Mouse (Mus musculus): ENCODE results near the gene Cops3.

Cops3 gene

GRCm38 (mm10) chr11:59810480-59811158 lies 29.0 kb downstream of the Cops3 start:
- DNase-seq (ENCODE audit: low read depth), result no peak

DNA sequence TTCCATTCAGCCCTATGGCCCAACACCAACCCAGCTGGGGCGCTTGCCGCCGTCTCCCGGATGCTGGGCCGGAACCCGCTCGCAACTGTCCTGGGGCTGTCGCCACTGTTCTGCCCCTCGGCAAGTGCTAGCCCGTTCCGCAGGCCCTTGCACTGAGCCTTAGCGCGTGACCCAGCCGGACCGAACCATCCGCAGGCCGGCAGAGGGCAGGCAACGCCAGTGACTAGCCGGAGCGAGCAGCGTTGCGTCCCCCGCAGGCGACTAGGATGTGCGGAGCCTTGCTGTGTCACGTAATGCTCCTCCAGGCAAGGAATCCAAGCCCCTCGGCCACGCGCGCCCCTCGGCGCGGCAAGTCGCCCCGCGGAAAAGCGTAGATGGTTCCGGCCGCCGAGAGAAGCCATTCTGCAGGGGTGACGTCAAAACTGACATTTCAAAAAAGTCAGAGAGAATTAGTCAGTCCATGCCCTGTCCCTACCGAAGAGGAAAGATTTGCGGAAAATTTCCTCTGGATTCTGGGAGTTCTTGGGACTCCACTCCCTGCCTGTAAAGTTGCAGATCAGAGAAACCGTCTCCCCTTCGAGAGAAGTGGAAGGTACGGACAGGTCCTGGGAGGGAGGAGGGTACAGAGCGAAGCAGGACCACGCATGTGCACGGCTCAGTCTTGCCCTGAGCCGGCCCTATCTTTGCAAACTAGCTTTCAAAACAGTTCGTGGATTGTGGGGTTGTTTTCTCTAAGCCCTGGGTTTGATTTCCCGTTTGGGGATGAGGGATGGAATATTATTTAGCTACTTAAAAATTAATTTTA lies 29.8 kb downstream of the Cops3 start, which contains the start of gene Flcn:
Gene Flcn (minus strand): TSS at position 347 of the 805 bp plus-strand sequence.
- DNase-seq (ENCODE audit: low read depth), result peak; percentile 80

GRCm38 (mm10) chr11:59809071-59809669 lies 30.5 kb downstream of the Cops3 start:
- DNase-seq (ENCODE audit: low read depth), result peak; percentile 66

GRCm38 (mm10) chr11:59808170-59808960 lies 31.3 kb downstream of the Cops3 start:
- DNase-seq (ENCODE audit: low read depth), result no peak

DNA sequence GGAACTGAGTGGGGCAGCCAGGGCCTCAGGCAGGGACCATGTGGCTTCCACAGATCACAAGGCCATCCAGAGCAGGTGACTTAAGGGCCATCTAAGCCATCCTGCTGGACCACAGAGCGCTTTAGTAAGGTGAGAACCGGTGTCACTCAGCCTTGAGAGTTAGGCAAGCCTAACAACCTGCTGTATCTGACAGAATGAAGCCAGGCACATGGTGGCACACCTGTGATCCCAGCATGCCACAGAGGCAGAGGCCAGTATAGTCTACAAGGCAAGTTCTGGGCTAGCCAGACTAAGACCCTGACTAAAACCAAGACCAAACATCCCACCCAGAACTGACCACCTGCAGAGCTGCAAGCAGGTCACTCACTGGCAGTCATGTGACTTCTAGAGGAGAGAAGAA lies 34.0 kb downstream of the Cops3 start:
- DNase-seq (ENCODE audit: low read depth), result no peak

DNA sequence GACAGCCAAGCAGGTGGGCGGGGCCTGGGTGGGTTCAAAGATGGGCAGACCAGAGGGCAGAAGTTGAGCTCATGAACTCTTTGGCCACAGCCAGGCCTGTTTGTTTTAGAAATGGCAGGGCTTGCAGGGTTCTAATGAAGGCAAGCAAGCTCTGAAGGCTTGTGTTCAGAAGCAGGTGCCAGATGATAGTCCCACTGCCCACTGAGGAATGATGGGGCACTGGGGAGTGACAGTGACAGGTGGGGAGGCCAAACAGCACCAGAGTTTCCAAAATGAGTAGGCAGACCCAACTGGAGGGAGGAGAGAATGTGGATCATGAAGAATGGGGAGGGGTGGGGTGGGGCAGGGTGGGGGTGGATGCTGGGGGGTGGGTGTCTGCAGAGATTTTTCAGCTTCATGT lies 34.4 kb downstream of the Cops3 start:
- no peak for DNase-seq (ENCODE audit: low read depth)

- no peak for DNase-seq (ENCODE audit: low read depth)
These were observed 35.1 kb downstream of the Cops3 start for GRCm38 (mm10) chr11:59804409-59805110.

GRCm38 (mm10) chr11:59803516-59803915 lies 36.1 kb downstream of the Cops3 start:
- no peak for DNase-seq (ENCODE audit: low read depth)

GRCm38 (mm10) chr11:59801881-59802280 lies 37.8 kb downstream of the Cops3 start:
- no peak for DNase-seq (ENCODE audit: low read depth)

- DNase-seq (ENCODE audit: low read depth), result no peak
These were observed 39.2 kb downstream of the Cops3 start for GRCm38 (mm10) chr11:59800412-59800811.

- no peak for DNase-seq (ENCODE audit: low read depth)
These were observed 46.2 kb downstream of the Cops3 start for GRCm38 (mm10) chr11:59793390-59793789.

- DNase-seq (ENCODE audit: low read depth), result no peak
These were observed 50.3 kb downstream of the Cops3 start for GRCm38 (mm10) chr11:59789311-59789710.

DNA sequence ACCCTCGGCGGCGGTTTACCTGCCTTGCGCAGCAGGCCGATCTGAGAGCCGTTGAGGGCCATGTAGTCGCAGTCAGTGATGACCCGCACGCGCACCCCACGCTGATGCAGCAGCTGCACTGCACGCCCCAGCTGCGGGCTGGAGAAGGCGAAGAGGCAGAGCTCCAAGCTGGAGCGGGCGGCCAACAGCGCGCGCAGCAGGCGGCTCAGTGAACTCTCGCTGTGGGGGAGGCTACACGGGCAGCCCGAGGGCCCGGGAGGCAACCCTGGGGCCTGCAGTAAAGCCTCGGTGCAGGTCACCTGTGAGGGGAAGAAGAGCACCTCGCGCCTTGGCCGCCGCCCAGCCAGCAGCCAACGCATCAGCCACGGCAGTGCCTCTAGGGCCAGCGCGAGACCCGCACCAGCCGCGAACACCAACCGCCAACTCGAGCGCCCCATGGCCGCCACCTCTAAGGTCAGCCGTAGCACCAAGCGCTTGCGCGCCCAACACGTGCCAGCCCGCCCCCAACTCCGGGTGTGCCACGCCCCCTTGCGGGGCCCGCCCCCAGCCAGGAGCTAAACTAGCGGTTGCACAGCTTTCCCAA lies 52.3 kb downstream of the Cops3 start, which contains the start of gene Pld6:
Gene Pld6 (minus strand): TSS at position 447 of the 583 bp plus-strand sequence.
- DNase-seq (ENCODE audit: low read depth), result peak; percentile 64

- DNase-seq (ENCODE audit: low read depth), result no peak
These were observed 53.0 kb downstream of the Cops3 start for GRCm38 (mm10) chr11:59786444-59787198.

- no peak for DNase-seq (ENCODE audit: low read depth)
These were observed 56.0 kb downstream of the Cops3 start for GRCm38 (mm10) chr11:59783591-59783990.

DNA sequence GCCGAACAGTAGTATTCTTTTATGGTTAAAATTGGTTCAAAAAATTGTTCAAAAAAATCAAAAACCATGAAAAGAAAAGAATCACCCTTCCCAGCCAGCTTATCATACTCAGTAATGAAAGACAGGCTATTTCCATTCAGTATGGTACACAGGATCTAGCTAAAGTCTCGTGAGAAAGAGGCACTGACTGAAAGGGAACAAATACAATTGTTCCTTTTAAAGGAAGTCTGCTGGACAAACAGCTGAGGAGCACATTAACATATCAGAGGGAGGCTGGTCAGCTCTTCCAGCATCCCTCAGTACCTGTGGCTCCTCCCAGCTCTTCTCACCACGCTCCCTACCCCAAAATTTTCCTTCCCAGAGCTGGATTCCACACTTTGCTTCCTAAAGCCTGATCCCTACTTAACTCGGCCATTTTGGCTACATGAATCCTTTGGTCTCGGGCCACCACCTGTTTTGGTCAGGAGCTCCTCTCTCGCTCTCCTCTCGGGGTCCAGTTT lies 57.5 kb downstream of the Cops3 start:
- no peak for DNase-seq (ENCODE audit: low read depth)

GRCm38 (mm10) chr11:59780241-59780640 lies 59.4 kb downstream of the Cops3 start:
- no peak for DNase-seq (ENCODE audit: low read depth)

DNA sequence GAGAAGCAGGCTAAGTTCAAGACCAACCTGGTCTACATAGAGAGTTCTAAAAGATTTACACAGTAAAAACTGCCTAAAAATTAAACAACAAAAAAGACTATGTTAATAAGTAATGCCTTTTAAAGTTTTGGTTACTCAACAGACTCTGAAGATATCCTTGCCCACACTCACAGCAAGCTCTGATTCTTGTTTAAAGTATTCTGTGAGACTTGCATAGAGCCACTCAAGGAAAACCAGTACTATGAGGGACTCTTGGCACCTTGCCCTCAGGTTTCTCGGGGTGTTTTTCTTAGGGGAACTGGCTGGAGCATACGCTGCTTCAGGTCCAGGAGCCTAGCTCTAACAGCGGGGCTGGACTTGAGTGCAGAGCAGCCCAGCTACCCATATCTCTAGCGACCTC lies 60.2 kb downstream of the Cops3 start:
- no peak for DNase-seq (ENCODE audit: low read depth)

- DNase-seq (ENCODE audit: low read depth), result no peak
These were observed 60.8 kb downstream of the Cops3 start for GRCm38 (mm10) chr11:59778874-59779223.
